Mouse (Mus musculus) embryonic fibroblast, embryonic 13.5 days (primary cell): ENCODE measurements at regions not wholly inside any gene's neighbourhood (a gene's known extent, or its start where the extent isn't known, plus 50 kb on each side); places are given as distances from the start of the nearest gene placed in this dataset.

Experiments
- CTCF ChIP-seq: IDR thresholded peaks from 2 replicates; pipeline ENCODE4 v1.5.1; 2011; ENCODE audit warnings: mild to moderate bottlenecking, control low read depth, low read length, moderate library complexity, borderline replicate concordance; ENCODE audit not compliant: insufficient read depth
- POLR2A ChIP-seq: IDR thresholded peaks from 2 replicates; pipeline ENCODE4 v1.6.1; 2011; ENCODE audit warnings: low read depth, mild to moderate bottlenecking, control low read depth, low read length, moderate library complexity

GRCm38 (mm10) chr16:62406458-62406857 is 380.2 kb downstream of the Nsun3 start:
- no peak for TF ChIP-seq CTCF
- no peak for TF ChIP-seq POLR2A
